Mouse (Mus musculus) megakaryocyte, embryonic 14.5 days (primary cell): Measurements from ENCODE around the gene Zbtb5. TPM values are rescaled to one million over a fixed set of nuclear protein-coding genes. Genes with fewer than 3 reads are reported as not detected.
"Not testable (repeated sequence)": the region's sequence is repeated elsewhere in the genome, so short reads cannot be mapped to it uniquely, and the experiment has no call there.

Experiments used
- H3K27me3 ChIP-seq: replicated peaks from 2 replicates; pipeline ENCODE3; 2012; ENCODE audit warnings: inconsistent platforms
- H3K36me3 ChIP-seq: replicated peaks from 2 replicates; pipeline ENCODE3; 2012; ENCODE audit warnings: low read length, inconsistent platforms, mixed read lengths
- H3K4me1 ChIP-seq: 2 replicates; pipeline ENCODE4 v1.6.1; 2012; ENCODE audit warnings: inconsistent platforms
- H3K4me3 ChIP-seq: replicated peaks from 2 replicates; pipeline ENCODE3; 2012; ENCODE audit warnings: moderate library complexity, mild to moderate bottlenecking, inconsistent platforms
- H3K9me3 ChIP-seq: 2 replicates; pipeline ENCODE4 v1.6.1; 2012; ENCODE audit warnings: inconsistent platforms
- FLI1 ChIP-seq: IDR thresholded peaks from 2 replicates; pipeline ENCODE4 v1.6.1; 2012; ENCODE audit warnings: low read length, inconsistent platforms, mixed read lengths
- GATA1 ChIP-seq: IDR thresholded peaks from 3 replicates; pipeline ENCODE4 v1.6.1; 2012; ENCODE audit warnings: mixed read lengths, low read length, inconsistent platforms, borderline replicate concordance
- polyA plus RNA-seq: library from polyadenylated mRNA; stranded (reverse); fragments of >175 nt; gene quantifications from 2 replicates; pipeline ENCODE4 v1.2.3, GENCODE M21; 2012; ENCODE audit warnings: low replicate concordance; ENCODE audit not compliant: insufficient read depth

Gene Zbtb5
- polyA plus RNA-seq, 1 experiment = 0.89 TPM

DNA sequence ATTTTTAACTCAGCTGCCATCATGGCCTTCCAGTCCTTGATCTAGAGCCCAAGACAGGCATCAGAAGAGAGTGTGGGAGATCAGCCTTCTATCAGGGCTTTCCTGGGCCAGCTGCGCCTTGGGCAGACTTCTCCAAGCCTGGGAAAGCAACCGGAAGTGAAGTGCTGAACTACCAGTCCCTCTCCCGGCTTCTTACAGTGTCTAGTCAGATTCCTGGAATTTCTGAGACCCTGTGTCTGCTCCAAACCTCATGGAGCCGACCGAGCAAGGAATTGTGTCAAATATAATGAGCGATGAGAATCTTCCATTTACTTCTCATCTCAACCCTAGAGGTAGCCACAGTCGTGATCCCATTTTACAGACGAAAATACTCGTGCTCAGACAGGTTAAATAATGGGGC is 53.4 kb downstream of the Zbtb5 start:
- Histone ChIP-seq H3K4me1 (peaks cover 10% of the 10 kb centered on the region), H3K4me3 (no peak overlapping the region), H3K27me3 (peaks cover 11% of the 10 kb centered on the region), H3K9me3 (no peaks in the 10 kb centered on the region), H3K36me3 (no peaks in the 10 kb centered on the region)
- TF ChIP-seq FLI1 (no peak), GATA1 (no peak)

DNA sequence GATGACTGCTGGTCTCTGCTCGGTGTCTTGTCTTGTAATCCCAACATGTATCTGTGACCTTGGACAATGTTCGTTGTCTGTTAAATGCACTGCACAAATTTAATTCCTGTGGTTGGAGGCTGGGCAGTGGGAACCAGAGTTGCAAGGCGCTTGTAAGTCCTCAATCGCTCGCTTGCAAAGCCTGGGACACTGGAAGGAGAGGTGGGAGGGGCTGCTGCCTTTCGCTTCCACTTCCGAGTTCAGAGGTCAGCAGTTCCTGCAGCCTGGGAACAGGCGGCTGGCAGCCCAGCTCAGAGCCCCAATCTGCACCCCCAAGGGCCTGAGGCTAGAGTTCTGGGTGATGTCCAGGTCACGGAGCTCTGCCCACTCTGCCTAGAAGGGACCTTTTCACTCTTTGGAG is 59.2 kb downstream of the Zbtb5 start:
- TF ChIP-seq GATA1 (no peak), FLI1 (no peak)
- Histone ChIP-seq H3K36me3 (no peaks in the 10 kb centered on the region), H3K9me3 (peaks cover 17% of the 10 kb centered on the region), H3K4me3 (no peak overlapping the region), H3K4me1 (no peaks in the 10 kb centered on the region), H3K27me3 (peaks cover 20% of the 10 kb centered on the region)

DNA sequence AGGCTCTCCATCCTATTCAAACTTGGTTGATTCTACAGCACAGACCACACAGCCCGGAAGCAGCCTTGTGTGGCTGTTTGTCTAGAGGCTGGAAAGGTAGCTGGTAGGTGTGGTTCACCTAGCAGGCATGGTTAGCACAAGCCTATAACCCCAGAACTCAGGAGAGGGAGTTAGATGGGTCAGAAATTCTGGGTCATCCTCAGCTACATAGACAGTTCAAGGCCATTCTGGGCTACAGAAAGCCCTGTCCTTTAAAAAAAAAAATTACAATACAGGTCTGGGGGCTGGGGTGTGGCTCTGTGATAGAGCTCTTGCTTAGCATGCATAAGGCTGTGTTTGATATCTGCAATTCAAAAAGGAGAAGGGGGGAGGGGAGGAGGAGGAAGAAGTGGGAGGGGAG is 63.9 kb downstream of the Zbtb5 start:
- peaks cover 5% of the 10 kb centered on the region for H3K4me1 ChIP-seq

DNA sequence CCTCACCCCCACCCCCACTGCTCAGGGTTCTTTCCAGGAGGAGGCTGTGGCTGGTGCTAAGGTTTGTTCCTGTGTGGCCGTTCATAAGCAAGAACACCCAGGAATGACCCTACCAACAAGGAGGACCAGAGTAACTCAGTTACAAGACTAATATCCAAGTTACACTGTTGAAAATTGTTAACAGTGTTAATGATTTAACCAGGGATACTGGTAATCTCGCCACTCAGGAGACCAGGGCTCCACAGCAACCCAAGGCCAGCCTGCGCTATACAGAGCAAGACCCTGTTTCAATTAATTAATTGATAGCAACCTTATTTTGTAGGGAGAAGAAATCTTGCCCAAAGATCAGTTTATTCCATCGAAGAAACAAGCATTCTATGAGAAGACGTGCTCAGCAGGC is 64.7 kb downstream of the Zbtb5 start:
- peaks cover 13% of the 10 kb centered on the region for H3K4me1 ChIP-seq

More for the DNA sequence above, 63.9 kb downstream of the Zbtb5 start:
- H3K4me3 ChIP-seq = no peak overlapping the region
- H3K9me3 ChIP-seq = peaks cover 17% of the 10 kb centered on the region
- peaks cover 22% of the 10 kb centered on the region for H3K27me3 ChIP-seq
- no peak for TF ChIP-seq FLI1
- no peak for TF ChIP-seq GATA1
- H3K36me3 ChIP-seq = no peaks in the 10 kb centered on the region

DNA sequence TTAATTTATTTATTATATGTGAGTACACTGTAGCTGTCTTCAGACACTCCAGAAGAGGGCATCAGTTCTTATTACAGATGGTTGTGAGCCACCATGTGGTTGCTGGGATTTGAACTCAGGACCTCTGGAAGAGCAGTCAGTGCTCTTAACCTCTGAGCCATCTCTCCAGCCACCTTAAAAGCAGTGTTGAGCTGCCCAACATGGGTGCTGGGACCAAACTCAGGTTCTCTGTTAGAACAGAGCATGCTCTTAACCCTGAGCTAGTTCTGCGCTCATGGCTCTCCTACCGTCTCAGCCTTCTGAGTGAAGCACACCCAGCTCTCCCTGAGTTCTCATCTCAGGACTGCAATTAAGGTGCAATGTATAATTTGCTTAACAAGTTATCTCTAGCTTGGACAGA is 66.1 kb downstream of the Zbtb5 start:
- Histone ChIP-seq H3K27me3 (peaks cover 16% of the 10 kb centered on the region), H3K4me1 (peaks cover 27% of the 10 kb centered on the region)
- not testable (repeated sequence) for H3K9me3 ChIP-seq, H3K4me3 ChIP-seq, H3K36me3 ChIP-seq

More for the DNA sequence above, 64.7 kb downstream of the Zbtb5 start:
- no peaks in the 10 kb centered on the region for H3K36me3 ChIP-seq
- TF ChIP-seq FLI1 (no peak), GATA1 (no peak)
- H3K4me3 ChIP-seq = no peak overlapping the region
- peaks cover 17% of the 10 kb centered on the region for H3K9me3 ChIP-seq
- peaks cover 22% of the 10 kb centered on the region for H3K27me3 ChIP-seq

DNA sequence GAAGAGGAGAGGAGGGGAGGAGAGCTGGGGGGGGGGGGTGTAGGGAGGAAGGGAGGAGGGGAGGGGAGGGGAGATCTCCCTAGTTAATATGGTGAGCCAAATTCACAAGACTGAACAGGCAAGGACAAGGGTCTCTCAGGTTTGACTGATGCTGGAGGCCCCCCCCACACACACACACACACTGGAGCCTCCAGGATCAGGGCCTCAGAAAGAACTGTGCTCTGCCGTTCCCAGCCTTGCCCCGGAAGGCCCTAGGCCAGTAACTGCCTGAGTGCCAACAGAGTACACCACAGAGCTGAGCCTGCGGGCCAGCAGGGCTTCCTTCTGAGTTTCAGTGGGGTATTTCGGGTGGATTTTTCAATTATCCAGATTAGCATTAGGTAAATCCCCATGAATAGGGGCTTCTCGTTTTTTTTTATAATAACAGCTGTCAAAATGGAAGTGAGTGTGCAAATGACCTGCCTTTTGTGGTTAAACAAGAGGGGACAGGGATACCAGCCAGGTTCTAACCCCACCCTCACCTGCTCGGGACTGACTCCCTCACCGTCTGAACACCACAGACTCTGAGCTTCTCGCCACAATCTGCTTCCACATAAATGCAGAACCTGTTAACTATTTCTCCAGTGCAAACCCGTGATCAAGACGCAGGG is 67.7 kb downstream of the Zbtb5 start:
- TF ChIP-seq FLI1 (no peak), GATA1 (no peak)
- peaks cover 41% of the 10 kb centered on the region for H3K4me1 ChIP-seq
- H3K36me3 ChIP-seq = no peaks in the 10 kb centered on the region
- peaks cover 10% of the 10 kb centered on the region for H3K27me3 ChIP-seq
- no peaks in the 10 kb centered on the region for H3K9me3 ChIP-seq
- H3K4me3 ChIP-seq = no peak overlapping the region

DNA sequence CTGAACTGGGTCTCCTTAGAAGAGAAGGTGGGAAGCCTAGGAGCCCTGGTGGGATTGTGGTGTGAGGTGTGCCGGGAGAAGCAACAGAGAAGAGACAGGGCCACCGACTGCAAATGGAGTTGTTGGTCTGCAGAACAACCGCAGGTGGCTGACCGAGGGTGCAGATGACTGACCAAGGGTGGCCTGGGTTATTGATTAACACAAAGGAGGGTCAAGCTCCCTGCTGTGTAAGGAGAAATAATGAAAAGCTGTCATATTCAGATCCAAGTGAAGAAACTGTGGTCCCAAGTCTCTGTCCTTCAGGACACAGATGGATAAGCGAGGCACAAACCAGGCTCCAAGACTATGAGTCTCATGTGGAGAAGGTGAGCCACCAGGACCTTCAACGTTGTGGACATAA is 68.7 kb downstream of the Zbtb5 start:
- H3K9me3 ChIP-seq = no peaks in the 10 kb centered on the region
- H3K27me3 ChIP-seq = peaks cover 12% of the 10 kb centered on the region
- TF ChIP-seq FLI1 = no peak
- TF ChIP-seq GATA1 = no peak
- H3K4me3 ChIP-seq = no peak overlapping the region
- H3K4me1 ChIP-seq = peaks cover 52% of the 10 kb centered on the region
- H3K36me3 ChIP-seq = no peaks in the 10 kb centered on the region

DNA sequence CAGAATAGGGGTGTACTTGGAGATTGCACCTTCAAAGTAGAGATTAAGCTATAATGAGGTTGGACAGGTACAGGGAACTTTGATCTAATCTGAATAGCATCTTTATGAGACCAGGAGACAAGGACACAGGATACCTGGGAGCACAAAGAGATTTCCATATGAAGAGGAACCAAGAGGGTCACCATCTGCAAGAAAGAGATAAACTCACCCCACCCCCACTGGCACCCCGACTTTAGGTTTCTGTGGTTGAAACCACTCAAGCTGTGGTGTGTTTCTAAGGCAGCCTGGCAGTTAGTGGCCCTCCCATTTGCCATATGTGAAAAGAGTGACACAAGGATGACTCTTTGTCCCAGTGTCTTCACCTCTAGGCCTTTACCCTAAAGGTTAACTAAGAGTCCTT is 70.0 kb downstream of the Zbtb5 start:
- no peaks in the 10 kb centered on the region for H3K9me3 ChIP-seq
- TF ChIP-seq FLI1 (no peak), GATA1 (no peak)
- peaks cover 6% of the 10 kb centered on the region for H3K27me3 ChIP-seq
- H3K4me1 ChIP-seq = peaks cover 58% of the 10 kb centered on the region
- no peak overlapping the region for H3K4me3 ChIP-seq
- H3K36me3 ChIP-seq = no peaks in the 10 kb centered on the region

Other genes with a start within 250 kb of the Zbtb5 start
- gene Grhpr, start 31.0 kb downstream of the Zbtb5 start, polyA plus RNA-seq = 37.4 and 99.0 TPM in 2 replicates
- 2.7 TPM in 1 of 2 replicates, not detected in the other for gene Polr1e, start 6.2 kb upstream of the Zbtb5 start, polyA plus RNA-seq
- 0.29 and 1.4 TPM in 2 replicates for gene Fbxo10, start 72.2 kb upstream of the Zbtb5 start, polyA plus RNA-seq
- 18.7 and 112 TPM in 2 replicates for gene Tomm5, start 95.7 kb upstream of the Zbtb5 start, polyA plus RNA-seq
- gene Frmpd1, start 172.5 kb upstream of the Zbtb5 start, polyA plus RNA-seq = 0.08 TPM in 1 of 2 replicates, not detected in the other